Mouse (Mus musculus) skeletal muscle tissue, adult 2 months (tissue): ENCODE results near the gene 1700023F06Rik.
A peak's percentile ranks its signal among the peaks of the same experiment; 100 is the strongest.

Experiments used
- DNase-seq: peaks from one replicate; pipeline ENCODE4 v3.0.0-alpha.2; 2012; ENCODE audit warnings: low read depth, low spot score

The 1700023F06Rik gene

GRCm38 (mm10) chr11:103208458-103208857, at the start of gene 1700023F06Rik:
Gene 1700023F06Rik (minus strand): TSS chr11:103208558.
- DNase-seq = no peak

DNA sequence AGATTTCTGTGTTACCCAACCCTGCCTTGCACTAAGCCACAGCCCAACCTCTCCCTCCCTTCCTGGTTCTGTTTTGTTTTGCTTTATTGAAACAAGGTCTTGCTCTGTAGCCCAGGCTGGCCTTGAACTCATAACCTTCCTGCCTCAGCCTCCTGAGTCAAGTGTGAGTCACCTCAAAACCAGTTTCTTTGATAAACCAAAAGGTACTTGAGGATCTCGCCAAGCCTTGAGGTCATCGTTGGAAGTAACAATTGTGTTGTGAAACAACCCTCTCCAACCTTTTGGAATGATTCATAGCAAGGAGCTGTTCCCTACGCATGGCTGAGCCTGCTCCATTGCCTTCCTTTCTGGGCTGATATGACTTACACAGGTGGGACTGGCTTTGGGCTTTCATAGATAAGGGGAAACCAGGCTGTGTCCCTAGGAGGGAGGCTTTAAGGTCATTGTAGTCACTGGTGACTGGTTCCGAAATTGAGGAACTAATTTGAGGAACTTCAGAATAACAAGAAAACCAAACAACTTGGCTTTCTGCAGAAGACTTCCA, 49.7 kb upstream of the 1700023F06Rik start:
- DNase-seq = no peak

DNA sequence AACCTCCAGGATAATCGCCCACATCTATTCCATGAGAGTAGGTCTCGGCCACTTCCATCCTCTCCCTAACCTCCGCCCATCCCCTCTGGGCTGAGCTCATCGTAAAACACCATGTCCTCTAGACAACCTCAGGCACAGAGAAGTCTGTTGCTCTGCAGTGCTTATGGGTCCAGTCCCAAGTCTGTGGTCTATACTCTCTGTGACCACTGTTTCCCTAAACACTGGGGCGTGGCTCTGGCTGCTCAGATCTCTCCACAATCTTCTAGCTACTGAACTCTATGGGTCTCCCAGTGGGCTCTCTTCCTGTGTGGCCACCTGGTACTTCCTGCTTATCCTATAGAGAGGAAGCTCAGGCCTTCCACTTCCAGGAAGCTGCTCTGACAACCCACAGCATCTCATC, 45.2 kb upstream of the 1700023F06Rik start:
- DNase-seq = no peak

- no peak for DNase-seq
Measured at GRCm38 (mm10) chr11:103252380-103252779, 44.0 kb upstream of the 1700023F06Rik start.

- DNase-seq = no peak
Measured at GRCm38 (mm10) chr11:103250324-103250723, 42.0 kb upstream of the 1700023F06Rik start.

- DNase-seq = no peak
Measured at GRCm38 (mm10) chr11:103249509-103249908, 41.2 kb upstream of the 1700023F06Rik start.

DNA sequence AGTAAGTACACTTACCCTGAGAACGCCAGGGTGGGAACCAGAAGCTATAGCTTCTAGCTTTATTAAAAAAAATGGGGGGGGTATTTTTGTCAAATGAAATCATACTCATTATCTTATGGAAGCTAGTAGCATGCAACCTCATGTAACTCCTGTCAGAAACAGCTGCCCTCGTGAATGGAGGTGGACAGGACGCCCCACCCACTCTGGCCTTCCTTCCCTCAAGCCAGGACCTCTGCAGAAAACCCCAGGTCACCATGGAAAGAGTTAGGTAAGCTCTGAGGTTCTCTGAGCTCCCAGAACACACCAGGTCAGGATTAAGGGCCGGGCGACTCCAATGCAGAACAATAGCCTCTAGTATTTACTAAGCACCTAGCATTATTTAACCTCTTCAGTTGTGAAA, 40.5 kb upstream of the 1700023F06Rik start:
- no peak for DNase-seq

DNA sequence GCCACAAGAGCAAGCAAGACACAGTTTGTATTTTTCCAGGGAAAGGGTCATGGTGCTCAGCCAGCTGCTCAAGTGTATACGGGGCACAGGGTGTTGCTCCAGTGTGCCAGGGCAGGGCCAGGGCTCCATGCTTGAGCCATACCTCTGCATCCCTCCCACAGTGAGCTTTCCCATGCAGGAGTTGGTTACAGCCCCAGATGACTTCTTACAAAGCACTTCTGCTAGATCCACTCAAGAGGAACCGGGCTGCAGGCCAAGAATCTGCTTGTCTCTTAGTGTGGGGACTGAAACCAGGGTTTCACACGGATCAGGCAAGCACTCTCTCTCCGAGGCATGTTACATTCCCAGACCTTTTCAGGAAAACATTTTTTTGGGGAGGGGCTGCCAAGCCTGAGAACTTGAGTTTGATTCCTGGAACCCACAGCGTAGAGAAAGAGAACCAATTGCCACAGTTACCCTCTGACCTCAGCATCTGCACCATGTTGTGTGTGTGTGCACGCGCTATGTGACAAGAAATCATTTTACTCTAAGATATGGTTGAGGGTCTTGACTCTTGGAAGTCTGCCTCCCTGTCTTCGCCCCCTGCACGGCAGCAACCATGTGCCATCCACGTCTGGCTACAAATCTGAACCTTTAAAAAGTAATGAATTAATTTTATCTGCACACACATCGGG, 39.3 kb upstream of the 1700023F06Rik start:
- peak; percentile 60 for DNase-seq

- no peak for DNase-seq
Measured at GRCm38 (mm10) chr11:103246731-103247290, 38.5 kb upstream of the 1700023F06Rik start.

GRCm38 (mm10) chr11:103246081-103246730, 37.8 kb upstream of the 1700023F06Rik start:
- DNase-seq = peak; percentile 68

GRCm38 (mm10) chr11:103244856-103245255, 36.5 kb upstream of the 1700023F06Rik start:
- no peak for DNase-seq

DNA sequence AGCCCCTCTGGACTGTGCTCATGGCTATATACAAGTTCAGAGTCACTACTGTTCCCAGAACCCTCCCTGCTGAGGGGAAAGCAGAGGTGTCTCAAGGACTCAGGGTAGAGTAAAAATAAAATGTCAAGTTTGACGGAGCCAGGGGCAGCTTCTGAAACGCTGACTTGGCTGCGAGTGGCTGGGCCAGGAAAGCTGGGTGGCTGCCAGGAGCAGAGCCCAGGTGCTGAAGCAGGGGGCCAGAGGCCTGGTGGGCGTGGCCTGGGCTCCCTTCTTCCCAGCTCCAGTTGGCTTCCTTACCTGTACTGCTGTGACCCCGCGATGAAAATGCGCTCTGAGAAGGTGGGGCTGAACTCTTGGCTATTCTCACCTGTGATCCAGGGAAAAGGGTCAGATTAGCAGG, 32.4 kb upstream of the 1700023F06Rik start:
- DNase-seq = peak; percentile 87

GRCm38 (mm10) chr11:103237757-103238156, 29.4 kb upstream of the 1700023F06Rik start:
- no peak for DNase-seq

GRCm38 (mm10) chr11:103236903-103237302, 28.5 kb upstream of the 1700023F06Rik start:
- DNase-seq = peak; percentile 55

GRCm38 (mm10) chr11:103236431-103236830, 28.1 kb upstream of the 1700023F06Rik start:
- DNase-seq = no peak

DNA sequence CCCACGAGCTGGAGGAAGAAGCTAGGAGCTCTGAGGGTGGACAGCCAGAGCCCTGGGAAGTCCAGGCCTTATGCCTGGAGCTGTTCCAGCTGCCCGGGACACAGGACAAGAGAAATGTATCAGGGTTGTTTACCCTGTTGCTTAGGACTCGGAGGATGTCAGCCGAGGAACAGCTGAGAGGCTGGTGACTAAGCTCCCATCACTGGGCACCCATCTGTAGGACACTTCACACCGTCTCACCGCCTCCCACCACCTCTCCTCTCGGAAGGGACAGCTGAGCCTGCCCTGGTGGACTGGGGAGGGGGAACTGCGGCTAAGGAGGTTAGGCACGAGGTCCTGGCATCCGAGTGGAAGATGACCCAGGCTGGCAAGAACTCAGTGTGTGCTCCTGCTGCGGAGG, 27.3 kb upstream of the 1700023F06Rik start:
- DNase-seq = peak; percentile 95

DNA sequence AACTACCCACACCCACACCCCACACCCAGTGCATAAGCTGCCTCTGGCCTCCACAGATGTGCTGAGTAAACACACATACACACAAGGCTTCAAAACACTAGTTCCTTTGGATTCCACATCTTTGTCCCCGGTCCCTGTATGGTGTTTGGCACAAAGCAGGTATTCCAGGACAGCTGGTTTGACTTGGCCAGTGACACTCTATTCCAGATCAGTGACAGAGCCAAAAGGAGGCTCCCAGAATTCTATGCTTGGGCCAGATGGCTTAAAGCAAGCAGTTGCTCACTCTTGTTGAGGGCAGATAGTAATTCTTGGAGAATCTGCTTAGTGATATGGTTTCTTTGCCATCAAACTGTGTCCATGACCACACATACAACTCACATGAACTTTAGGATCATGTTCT, 26.1 kb upstream of the 1700023F06Rik start:
- DNase-seq = no peak

DNA sequence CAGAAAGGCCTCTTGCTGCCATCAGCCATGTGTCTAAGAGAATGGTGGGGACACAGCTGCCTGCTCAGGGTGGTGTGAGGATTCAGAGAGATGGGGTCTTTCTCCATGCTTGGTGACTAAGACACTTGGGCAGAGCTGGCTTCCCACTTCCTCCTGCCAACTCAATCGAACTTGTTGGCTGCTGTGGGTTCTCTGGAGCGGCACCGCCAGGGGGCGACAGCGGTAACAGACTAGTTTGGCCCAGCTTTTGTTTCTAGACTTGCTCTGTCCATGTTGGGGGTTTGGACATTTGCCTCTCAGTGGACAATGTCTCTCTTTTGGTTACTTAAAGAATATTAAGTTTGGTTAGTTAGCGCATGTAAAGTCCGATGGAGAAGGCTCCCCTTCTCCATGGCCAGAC, 24.6 kb upstream of the 1700023F06Rik start:
- DNase-seq = peak; percentile 73

DNA sequence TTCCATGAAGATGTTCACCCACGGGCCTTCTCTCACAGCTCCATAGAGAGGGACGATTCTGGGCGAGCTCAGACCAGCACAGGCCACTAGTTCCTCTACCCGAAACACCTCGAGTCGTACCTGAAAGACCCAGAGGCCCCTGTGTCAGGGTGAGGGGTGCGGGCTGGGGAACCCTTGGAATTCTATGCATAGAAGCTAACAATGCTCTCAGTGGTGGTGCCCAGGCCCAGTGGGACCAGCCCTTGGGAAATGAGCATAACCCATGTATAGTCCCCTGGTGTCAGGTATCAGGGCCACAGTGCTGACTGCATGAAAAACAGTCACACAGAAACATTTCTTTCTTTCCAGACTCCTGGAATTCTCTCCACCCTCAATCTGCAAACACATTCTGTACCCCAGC, 23.0 kb upstream of the 1700023F06Rik start:
- no peak for DNase-seq

GRCm38 (mm10) chr11:103230626-103231025, 22.3 kb upstream of the 1700023F06Rik start:
- peak; percentile 81 for DNase-seq

GRCm38 (mm10) chr11:103229608-103230007, 21.2 kb upstream of the 1700023F06Rik start:
- DNase-seq = no peak

GRCm38 (mm10) chr11:103223951-103224456, 15.6 kb upstream of the 1700023F06Rik start:
- DNase-seq = peak; percentile 76
